Mouse (Mus musculus) gastrocnemius, adult 8-10 months (tissue): ENCODE data around the gene Hamp. TPM values are rescaled to one million over a fixed set of nuclear protein-coding genes. Genes with fewer than 3 reads are reported as not detected.
A peak's percentile ranks its signal among the peaks of the same experiment; 100 is the strongest.

Experiments used
- DNase-seq, 2 experiments: peaks; one replicate each; pipeline ENCODE4 v3.0.0; 2022; ENCODE audit warnings: low spot score in 2 of 2
- total RNA-seq, 4 experiments: library from RNA; stranded (reverse); gene quantifications; 2 replicates each; pipeline ENCODE4 v1.2.4; 2022

Gene Hamp
- total RNA-seq = under 1 TPM in 1 of 4 experiments, not detected in 3; 0.86 TPM

GRCm38 (mm10) chr7:30943909-30944635, at the start of gene Hamp:
TSS of gene Hamp (minus strand) at chr7:30944032.
- DNase-seq = no peak

- DNase-seq = no peak
Observed at GRCm38 (mm10) chr7:30992148-30992547, 48.3 kb upstream of the Hamp start.

DNA sequence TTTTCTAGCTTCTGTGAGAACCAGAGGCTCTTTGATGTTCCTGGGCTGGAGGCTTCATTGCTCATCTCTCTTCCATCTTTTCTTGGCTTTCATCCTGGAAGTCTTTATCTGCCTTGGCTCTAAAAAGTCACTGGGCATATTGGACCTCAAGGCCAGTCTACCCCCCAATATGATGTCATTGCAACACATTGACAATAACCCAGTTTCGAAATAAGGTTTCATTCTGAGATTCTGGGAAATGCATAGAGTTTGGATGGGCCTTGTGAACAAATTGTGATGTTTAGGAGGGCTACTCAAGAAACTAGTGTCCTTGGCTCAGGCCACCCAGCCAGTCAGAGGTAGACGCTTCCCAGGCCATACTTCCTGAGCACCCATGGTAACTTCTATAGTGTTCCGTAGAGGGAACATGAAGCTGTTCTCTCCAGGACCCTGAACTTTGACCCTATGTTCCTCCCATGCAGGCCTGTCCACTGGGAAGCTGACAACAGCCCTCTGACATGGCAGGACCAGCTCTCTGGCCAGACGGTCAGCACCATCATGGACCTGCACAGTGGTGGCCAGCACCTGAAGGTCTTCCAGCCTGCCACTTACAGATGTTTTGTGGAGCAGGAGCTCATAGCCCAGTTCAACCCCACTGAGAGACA, 44.8 kb upstream of the Hamp start:
- no peak for DNase-seq

DNA sequence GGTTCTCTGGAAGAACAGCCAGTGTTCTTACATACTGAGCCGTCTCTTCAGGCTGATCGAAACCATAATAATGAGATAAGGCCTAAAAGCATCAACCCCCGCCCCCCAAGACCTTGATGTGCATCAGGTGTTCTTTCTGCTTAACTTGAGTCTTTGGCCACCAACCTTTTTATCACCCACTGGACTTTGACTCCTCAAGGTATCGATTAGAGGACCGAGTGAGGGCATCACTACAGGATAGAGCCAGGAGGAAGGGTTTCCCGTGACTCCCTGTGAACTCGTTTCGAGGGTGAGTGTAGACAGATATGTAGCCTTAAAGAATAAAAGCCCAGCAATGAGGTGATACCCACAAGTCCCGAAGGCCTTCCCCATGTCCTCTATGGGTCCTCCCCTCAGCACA, 41.5 kb upstream of the Hamp start:
- no peak for DNase-seq

- no peak for DNase-seq
Observed at GRCm38 (mm10) chr7:30981703-30982102, 37.9 kb upstream of the Hamp start.

- peak; percentile 69 to 78 for DNase-seq
Observed at GRCm38 (mm10) chr7:30973501-30974289, 29.9 kb upstream of the Hamp start, which contains the start of gene Fam187b. TSS of gene Fam187b (plus strand) at chr7:30973790.

GRCm38 (mm10) chr7:30973251-30973500, 29.3 kb upstream of the Hamp start, which contains the start of gene Lsr:
TSS of gene Lsr (minus strand) at chr7:30973464.
- no peak for DNase-seq

- no peak for DNase-seq
Observed at GRCm38 (mm10) chr7:30972426-30973250, 28.8 kb upstream of the Hamp start.

- no peak for DNase-seq
Observed at GRCm38 (mm10) chr7:30971901-30972300, 28.1 kb upstream of the Hamp start.

DNA sequence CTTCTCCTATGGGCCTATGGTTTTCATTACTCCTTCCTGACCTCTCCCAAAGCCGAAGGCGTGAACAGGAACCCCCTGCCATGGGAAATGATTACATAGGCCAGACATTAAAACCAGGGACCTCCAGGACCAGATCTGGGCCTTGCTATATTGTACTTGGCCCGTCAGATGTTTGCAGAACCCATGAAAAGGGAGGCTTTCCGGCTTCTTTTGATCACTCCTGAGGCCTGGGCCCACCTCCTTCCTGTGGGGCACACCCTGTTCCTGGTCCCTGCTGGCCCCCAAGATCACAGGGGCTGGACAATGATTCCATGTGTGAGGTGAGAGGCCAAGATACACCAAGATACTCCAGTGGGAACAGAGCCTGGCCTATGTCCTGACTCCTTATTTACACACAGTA, 25.3 kb upstream of the Hamp start:
- no peak for DNase-seq

DNA sequence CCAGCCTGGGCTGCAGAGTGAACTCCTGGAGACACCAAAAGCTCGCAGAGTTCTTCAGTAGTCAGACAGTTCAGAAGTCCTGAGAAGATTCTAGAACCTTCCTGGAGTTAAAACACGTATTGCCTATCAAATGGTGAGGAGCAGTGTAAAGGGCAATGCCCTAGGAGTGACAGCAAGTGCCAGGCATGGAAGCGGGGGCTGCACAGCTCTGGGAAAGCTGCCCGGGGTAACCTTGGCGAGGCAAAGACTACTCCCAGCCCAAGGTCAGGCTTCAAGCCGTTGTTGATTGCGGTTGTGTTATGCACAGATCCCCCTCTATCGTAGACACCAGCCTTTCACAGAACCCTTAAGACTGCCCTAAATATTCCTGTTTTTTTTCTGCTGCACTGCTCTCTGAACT, 24.8 kb upstream of the Hamp start:
- no peak for DNase-seq

DNA sequence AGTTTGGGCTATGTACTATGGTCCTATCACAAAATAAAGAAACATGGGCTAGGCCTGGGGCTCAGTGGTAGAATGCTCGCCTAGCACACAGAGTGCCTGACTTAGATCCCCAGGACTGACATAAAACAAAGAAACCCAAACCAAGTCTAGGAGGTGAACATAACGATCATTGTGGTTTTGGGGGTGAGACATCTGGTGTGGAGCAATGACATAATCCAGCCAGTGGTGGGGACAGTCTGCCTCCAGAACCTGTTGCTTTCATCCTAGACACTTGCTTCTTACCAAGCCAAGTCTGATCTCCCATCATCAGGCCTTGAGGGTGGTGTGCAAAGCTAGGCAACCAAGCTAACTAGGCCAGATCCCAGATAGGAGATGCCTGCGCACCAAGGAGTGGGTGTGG, 22.8 kb upstream of the Hamp start:
- no peak for DNase-seq

GRCm38 (mm10) chr7:30965677-30966076, 21.8 kb upstream of the Hamp start:
- DNase-seq = no peak

DNA sequence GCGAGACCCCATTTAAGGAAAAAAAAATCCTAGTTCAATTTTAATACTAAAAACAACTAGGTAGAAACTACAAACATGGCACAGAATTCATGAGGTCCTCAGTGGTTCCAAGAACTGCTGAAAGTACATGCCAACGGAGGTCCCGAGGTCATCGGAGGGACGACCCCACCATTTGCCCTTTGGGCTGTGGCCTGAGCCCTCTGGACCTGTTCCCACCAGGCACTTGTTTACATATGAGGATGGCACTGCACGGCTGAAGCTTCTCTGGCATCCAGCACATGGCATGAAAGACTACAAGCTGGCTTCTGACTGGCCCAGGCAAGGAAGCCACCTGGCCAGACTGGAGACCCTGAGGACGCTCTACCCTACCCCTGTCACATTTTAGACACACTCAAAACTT, 20.5 kb upstream of the Hamp start:
- DNase-seq = no peak

GRCm38 (mm10) chr7:30962862-30963261, 19.0 kb upstream of the Hamp start:
- DNase-seq = no peak

DNA sequence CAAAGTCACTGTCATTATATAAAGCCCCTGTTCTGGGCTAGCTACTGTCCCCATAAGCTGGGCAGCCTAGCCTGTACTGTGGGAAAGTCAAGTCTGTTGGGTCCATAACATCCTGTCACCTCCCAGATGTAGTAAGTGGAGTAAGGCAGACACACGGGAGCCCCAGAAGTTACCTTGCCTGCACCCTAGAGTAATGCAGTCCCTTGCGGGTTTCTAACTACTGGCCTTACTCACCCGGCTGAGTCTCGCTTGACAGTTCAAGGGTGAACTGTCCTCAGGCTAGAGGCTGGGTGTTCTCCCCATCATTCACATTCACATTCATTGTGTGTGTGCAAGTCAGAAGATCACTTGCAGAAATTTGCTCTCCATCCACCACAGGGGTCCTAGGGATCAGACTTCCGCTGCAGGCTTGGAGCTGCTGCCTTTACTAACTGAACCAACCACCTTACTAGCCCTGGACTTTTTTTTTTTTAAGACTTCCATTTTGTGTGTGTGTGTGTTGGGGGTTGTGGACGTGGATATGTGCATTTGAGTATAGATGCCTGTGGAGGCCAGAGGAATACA, 16.0 kb upstream of the Hamp start:
- no peak for DNase-seq

DNA sequence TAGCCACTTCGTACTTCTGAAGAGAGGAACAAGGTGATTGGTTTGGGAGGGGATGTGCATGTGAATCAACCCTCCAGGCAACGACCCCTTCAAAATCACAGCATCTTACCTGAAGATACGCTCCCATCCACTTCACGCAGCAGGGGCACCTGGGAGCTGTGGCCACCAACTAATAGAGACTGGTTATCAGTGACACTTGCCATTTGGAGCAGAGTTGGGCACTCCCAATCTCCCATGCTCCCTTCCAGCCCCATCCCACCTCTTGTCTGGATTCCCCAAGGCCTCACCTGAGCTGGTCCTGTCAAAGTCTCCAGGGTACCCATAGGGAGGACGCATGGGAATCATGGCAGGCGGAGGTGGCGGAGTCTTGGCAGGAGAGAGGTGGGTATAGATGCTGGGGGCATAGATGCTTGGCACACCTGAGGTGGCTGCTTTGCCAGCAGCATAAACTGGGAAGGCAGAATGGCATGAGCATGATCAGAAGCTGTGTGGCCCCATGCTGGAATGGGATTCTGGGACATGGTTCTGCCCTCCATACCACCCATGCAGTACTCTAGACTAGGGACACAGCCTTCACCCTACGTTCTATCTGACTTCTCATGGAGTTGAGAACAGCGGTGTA, 15.1 kb upstream of the Hamp start:
- DNase-seq = no peak

DNA sequence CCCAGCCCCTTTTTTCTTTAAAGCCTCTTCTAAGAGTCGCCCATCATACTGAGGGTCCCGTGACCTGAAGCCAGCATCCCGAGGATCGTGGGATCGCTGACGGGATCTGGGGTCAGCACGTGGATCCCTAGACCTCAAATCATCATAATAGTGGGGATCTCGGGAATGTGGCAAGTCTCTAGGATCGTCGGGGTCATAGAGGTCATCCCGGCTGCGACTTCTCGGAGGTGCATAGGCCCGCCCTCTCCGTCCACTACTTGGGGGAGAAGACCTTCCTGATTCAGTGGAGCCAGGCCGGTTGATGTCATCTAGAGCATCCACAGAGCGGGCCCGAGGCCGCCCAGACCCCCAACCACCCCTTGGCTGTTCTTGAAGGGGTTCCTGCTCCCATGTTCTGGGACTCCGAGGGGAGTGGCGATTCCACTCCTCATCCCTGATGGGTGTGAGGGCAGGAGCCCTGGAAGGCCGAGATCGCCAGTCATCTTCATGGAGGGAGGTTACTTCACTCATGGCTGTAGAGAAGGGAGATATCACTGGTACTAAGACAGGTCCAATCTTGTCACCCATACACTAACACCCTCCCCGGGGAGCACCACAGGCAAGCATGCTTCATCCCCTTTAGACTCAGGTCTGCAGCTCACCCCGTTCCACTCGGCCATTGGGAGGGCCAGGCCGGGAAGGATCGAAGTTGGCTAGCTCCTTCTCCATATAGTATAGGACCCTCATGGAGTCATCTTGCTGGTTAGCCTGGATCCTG, 14.5 kb upstream of the Hamp start:
- DNase-seq = no peak

GRCm38 (mm10) chr7:30957367-30957783, 13.5 kb upstream of the Hamp start:
- peak; percentile 86 to 89 for DNase-seq

GRCm38 (mm10) chr7:30956756-30957366, 13.0 kb upstream of the Hamp start, which contains the start of gene Usf2:
TSS of gene Usf2 (minus strand) at chr7:30956803.
- peak; percentile 54 to 73 for DNase-seq
